Mouse (Mus musculus) lung, postnatal 0 days (tissue): Measurements from ENCODE around the gene Tmem62.

Experiments
- CTCF ChIP-seq: IDR thresholded peaks from 2 replicates; pipeline ENCODE4 v1.5.1; 2016; ENCODE audit warnings: antibody characterized with exemption, mild to moderate bottlenecking
- EP300 ChIP-seq: IDR thresholded peaks from 2 replicates; pipeline ENCODE4 v1.6.1; 2016; ENCODE audit warnings: antibody characterized with exemption, mild to moderate bottlenecking, control low read depth

GRCm38 (mm10) chr2:120977926-120978692, 1.3 kb downstream of the Tmem62 start:
- TF ChIP-seq EP300, result no peak
- no peak for TF ChIP-seq CTCF
